Mouse (Mus musculus) thymus, adult 2 months (tissue): ENCODE data around the gene Plcz1. TPM values are rescaled to one million over a fixed set of nuclear protein-coding genes. Genes with fewer than 3 reads are reported as not detected.

Experiments
- DNase-seq: peaks from one replicate; pipeline ENCODE4 v3.0.0; 2021
- H3K27ac ChIP-seq: fragments of 200-500 bp; 2 replicates; pipeline ENCODE4 v1.5.1; 2012; ENCODE audit warnings: low read length, control low read depth; ENCODE audit not compliant: control insufficient read depth, insufficient read depth
- H3K27me3 ChIP-seq: fragments of 200-500 bp; 2 replicates; pipeline ENCODE4 v1.6.1; 2012; ENCODE audit warnings: mild to moderate bottlenecking, low read length, moderate library complexity, mixed read lengths; ENCODE audit not compliant: control insufficient read depth, insufficient read depth
- H3K36me3 ChIP-seq: fragments of 200-500 bp; 2 replicates; pipeline ENCODE4 v1.6.1; 2012; ENCODE audit warnings: mild to moderate bottlenecking, low read length, moderate library complexity; ENCODE audit not compliant: control insufficient read depth, insufficient read depth
- H3K4me1 ChIP-seq: fragments of 200-500 bp; replicated peaks from 2 replicates; pipeline ENCODE4 v1.6.1; 2012; ENCODE audit warnings: low read length; ENCODE audit not compliant: control insufficient read depth, insufficient read depth
- H3K4me3 ChIP-seq: fragments of 200-500 bp; 2 replicates; pipeline ENCODE4 v1.5.1; 2012; ENCODE audit warnings: mild to moderate bottlenecking, low read length, control low read depth, moderate library complexity; ENCODE audit not compliant: control insufficient read depth, insufficient read depth
- CTCF ChIP-seq: fragments of 200-500 bp; IDR thresholded peaks from 2 replicates; pipeline ENCODE4 v1.5.1; 2012; ENCODE audit warnings: mild to moderate bottlenecking, control low read depth, low read length, moderate library complexity, borderline replicate concordance; ENCODE audit not compliant: control insufficient read depth, poor library complexity, insufficient read depth; ENCODE audit errors: extremely low read depth
- POLR2A ChIP-seq: fragments of 200-500 bp; IDR thresholded peaks from 2 replicates; pipeline ENCODE4 v1.6.1; 2012; ENCODE audit warnings: mild to moderate bottlenecking, low read length, control low read depth, moderate library complexity; ENCODE audit not compliant: control insufficient read depth, poor library complexity, insufficient read depth; ENCODE audit errors: extremely low read depth
- WGBS: fragments of 180-500 bp; shearing (Covaris S2); methylation state at CpG from one replicate; pipeline ENCODE4 v1.1.7; 2018; 5-methylcytosine and 5-hydroxymethylcytosine counted together
- polyA plus RNA-seq: library from polyadenylated mRNA; depleted of rRNA; stranded (reverse); fragments of >200 nt; gene quantifications from 2 replicates; pipeline ENCODE4 v1.2.3, GENCODE M21; 2012; rRNA removed

Gene Plcz1
- polyA plus RNA-seq, 1 experiment = 0.05 TPM

DNA sequence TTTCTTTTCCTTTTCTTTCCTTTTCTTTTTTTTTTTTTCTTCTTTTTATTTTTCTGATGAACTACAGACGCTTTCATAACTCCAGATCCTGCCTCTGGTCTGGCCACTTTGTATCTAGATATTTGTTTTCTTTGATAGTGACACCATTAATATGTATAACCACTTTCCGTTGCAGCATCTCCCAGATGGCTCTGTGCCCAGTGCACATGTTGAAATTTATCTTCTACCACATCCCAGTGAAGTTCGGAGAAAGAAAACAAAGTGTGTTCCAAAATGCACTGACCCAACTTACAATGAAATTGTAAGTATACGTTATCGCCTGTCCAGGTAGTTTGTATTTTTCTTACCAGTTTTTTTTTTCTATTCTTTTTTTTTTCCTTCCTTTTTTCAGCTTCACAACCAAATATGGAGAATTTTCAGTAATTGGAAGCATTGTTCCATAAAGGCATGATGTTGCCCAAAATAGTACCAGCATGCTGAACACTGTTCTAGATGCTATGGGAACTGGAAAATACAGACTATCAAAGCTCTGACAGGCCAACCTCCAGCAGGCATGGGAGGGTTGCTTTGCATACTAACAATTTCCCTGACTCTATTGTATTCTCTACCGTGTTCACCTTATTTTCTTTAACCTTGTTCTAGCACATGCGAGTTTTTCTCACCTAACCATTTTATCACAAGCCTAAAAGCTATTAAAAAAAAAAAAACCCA is 83.6 kb downstream of the Plcz1 start:
- WGBS = 81% methylated on average over 7 of the region's 7 CpGs
- DNase-seq = no peak
- Histone ChIP-seq H3K4me1 (no peaks in the 10 kb centered on the region), H3K27ac (no peak overlapping the region), H3K27me3 (no peaks in the 10 kb centered on the region), H3K36me3 (no peaks in the 10 kb centered on the region), H3K4me3 (no peak overlapping the region)
- TF ChIP-seq CTCF = no peak
- TF ChIP-seq POLR2A = no peak

GRCm38 (mm10) chr6:139953596-139953995 is 87.7 kb downstream of the Plcz1 start:
- Histone ChIP-seq H3K27ac (no peak overlapping the region), H3K4me3 (no peak overlapping the region), H3K27me3 (no peaks in the 10 kb centered on the region), H3K4me1 (no peaks in the 10 kb centered on the region), H3K36me3 (no peaks in the 10 kb centered on the region)
- TF ChIP-seq POLR2A = no peak
- 88% methylated on average over 12 of the region's 12 CpGs for WGBS
- no peak for DNase-seq

DNA sequence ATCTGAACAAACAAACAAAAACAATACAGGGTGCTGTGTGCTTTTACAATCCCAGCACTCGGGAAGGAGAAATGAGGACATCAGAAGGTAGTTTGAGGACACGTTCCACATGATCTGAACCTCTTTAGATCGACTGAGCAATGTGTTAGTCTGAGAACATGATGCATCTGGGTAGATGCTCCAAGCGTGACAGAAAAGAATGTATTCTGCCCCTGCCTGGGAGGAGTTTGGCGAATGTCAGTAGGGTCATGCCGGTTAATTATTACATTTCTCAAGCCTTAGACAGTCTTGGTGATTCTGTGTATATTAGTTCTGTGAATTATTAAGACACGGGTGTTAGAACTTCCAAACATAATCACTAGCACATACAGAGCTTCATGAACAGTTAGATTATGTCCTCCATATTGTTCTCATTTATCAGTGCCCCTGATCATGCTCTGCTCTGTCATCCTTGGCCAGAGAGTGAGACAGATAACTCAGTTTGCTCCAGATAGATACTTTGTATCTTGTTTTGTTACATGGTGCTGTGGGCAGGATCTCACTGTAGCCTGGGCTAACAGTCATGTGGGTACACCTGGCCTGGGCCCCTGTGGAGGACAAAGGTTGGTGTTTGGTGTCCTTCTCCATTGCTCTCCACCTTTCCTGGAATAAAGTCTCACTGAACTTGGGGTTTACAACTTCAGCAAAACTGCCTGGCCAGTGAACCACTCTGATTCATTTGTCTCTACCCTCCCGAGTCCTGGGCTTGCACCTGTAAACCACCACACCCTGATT is 94.0 kb downstream of the Plcz1 start:
- 90% methylated on average over 8 of the region's 8 CpGs for WGBS

More for the DNA sequence above, 94.0 kb downstream of the Plcz1 start:
- Histone ChIP-seq H3K36me3 (no peaks in the 10 kb centered on the region), H3K4me1 (no peaks in the 10 kb centered on the region), H3K4me3 (no peak overlapping the region), H3K27ac (no peak overlapping the region), H3K27me3 (no peaks in the 10 kb centered on the region)
- TF ChIP-seq CTCF (no peak), POLR2A (no peak)
- no peak for DNase-seq

Other genes with a start within 250 kb of the Plcz1 start
- gene Capza3, start 205 bp downstream of the Plcz1 start, polyA plus RNA-seq = not detected in 2 replicates